Mouse (Mus musculus) ES-CJ7 (cell line): ENCODE data around the gene Ppargc1a.
A peak's percentile ranks its signal among the peaks of the same experiment; 100 is the strongest.

Experiments
- DNase-seq: peaks from one replicate; pipeline ENCODE4 v3.0.0; 2011; ENCODE audit warnings: low read depth, low spot score

Ppargc1a gene

GRCm38 (mm10) chr5:51497910-51498517 is 69.5 kb downstream of the Ppargc1a start:
- DNase-seq, result no peak

- DNase-seq, result no peak
Measured at GRCm38 (mm10) chr5:51495446-51495845, 72.1 kb downstream of the Ppargc1a start.

- DNase-seq, result peak; percentile 8
Measured at GRCm38 (mm10) chr5:51494358-51494876, 73.1 kb downstream of the Ppargc1a start.

GRCm38 (mm10) chr5:51483768-51484167 is 83.8 kb downstream of the Ppargc1a start:
- DNase-seq, result no peak

GRCm38 (mm10) chr5:51479859-51480258 is 87.7 kb downstream of the Ppargc1a start:
- DNase-seq, result no peak

GRCm38 (mm10) chr5:51479456-51479855 is 88.1 kb downstream of the Ppargc1a start:
- no peak for DNase-seq

GRCm38 (mm10) chr5:51478319-51478994 is 89.1 kb downstream of the Ppargc1a start:
- DNase-seq, result no peak

GRCm38 (mm10) chr5:51477140-51477539 is 90.4 kb downstream of the Ppargc1a start:
- DNase-seq, result no peak

GRCm38 (mm10) chr5:51475034-51475541 is 92.4 kb downstream of the Ppargc1a start:
- no peak for DNase-seq

- DNase-seq, result no peak
Measured at GRCm38 (mm10) chr5:51471614-51472013, 95.9 kb downstream of the Ppargc1a start.

- no peak for DNase-seq
Measured at GRCm38 (mm10) chr5:51466036-51466435, 101.5 kb downstream of the Ppargc1a start.

GRCm38 (mm10) chr5:51452033-51452432 is 115.5 kb downstream of the Ppargc1a start:
- DNase-seq, result no peak

- no peak for DNase-seq
Measured at GRCm38 (mm10) chr5:51447631-51448030, 119.9 kb downstream of the Ppargc1a start.

- no peak for DNase-seq
Measured at GRCm38 (mm10) chr5:51446299-51447090, 121.0 kb downstream of the Ppargc1a start.

GRCm38 (mm10) chr5:51445726-51446125 is 121.8 kb downstream of the Ppargc1a start:
- DNase-seq, result no peak

GRCm38 (mm10) chr5:51439773-51440172 is 127.8 kb downstream of the Ppargc1a start:
- DNase-seq, result peak; percentile 5

- DNase-seq, result no peak
Measured at GRCm38 (mm10) chr5:51433905-51434304, 133.6 kb downstream of the Ppargc1a start.

- DNase-seq, result no peak
Measured at GRCm38 (mm10) chr5:51432532-51432931, 135.0 kb downstream of the Ppargc1a start.

GRCm38 (mm10) chr5:51432031-51432430 is 135.5 kb downstream of the Ppargc1a start:
- DNase-seq, result no peak

- no peak for DNase-seq
Measured at GRCm38 (mm10) chr5:51426406-51426805, 141.1 kb downstream of the Ppargc1a start.

GRCm38 (mm10) chr5:51416377-51416776 is 151.1 kb downstream of the Ppargc1a start:
- no peak for DNase-seq

GRCm38 (mm10) chr5:51415456-51415855 is 152.1 kb downstream of the Ppargc1a start:
- no peak for DNase-seq
